Mouse (Mus musculus) brain, embryonic 14.5 days (tissue): ENCODE data around the gene Gm47969. TPM values are rescaled to one million over a fixed set of nuclear protein-coding genes. Genes with fewer than 3 reads are reported as not detected.

Experiments
- DNase-seq: peaks from one replicate; pipeline ENCODE4 v3.0.0-alpha.2; 2011; ENCODE audit warnings: low read depth
- CTCF ChIP-seq: fragments of 200-500 bp; IDR thresholded peaks from 2 replicates; pipeline ENCODE4 v1.5.1; 2012; ENCODE audit warnings: inconsistent platforms, mild to moderate bottlenecking, moderate library complexity, borderline replicate concordance; ENCODE audit not compliant: insufficient read depth, insufficient read length; ENCODE audit errors: extremely low read depth
- POLR2A ChIP-seq: fragments of 200-500 bp; IDR thresholded peaks from 2 replicates; pipeline ENCODE4 v1.6.1; 2012; ENCODE audit warnings: mild to moderate bottlenecking, inconsistent platforms, borderline replicate concordance; ENCODE audit not compliant: poor library complexity, insufficient read depth, insufficient read length, severe bottlenecking; ENCODE audit errors: extremely low read depth
- polyA plus RNA-seq: library from polyadenylated mRNA; depleted of rRNA; stranded (reverse); fragments of >200 nt; gene quantifications from 2 replicates; pipeline ENCODE4 v1.2.3, GENCODE M21; 2012

Gm47969 gene
- polyA plus RNA-seq, 1 experiment = not detected

DNA sequence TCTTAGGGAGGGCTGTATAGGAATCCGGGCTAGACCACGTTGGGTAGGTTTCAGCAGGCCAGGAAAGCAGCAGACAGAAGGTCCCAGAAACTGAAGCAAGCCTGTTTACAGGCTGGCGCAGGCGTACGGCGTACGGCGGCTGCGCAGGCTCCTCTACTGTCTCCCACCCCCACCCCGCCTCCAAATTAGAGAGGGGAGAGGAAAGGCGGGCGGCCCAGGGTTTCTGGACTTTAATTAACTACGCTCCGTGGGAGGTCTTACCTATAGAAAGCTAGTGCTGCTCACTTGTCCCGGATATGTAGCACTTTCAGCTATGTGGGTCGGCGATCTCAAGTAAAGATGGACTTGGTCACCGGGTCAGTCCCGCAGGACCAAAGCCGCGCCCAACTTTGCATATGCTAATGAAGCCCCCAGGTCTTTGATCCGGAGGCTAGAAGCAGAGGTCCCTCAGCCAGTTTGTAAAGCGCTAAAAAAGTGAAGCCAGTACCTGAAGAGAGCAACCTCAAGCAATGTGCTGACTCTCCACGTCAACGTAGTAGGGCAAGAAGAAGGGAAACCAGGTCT, 6.5 kb upstream of the Gm47969 start, which contains the start of gene Slc19a3:
TSS of gene Slc19a3 (minus strand) at position 340 of the 564 bp plus-strand sequence.
- DNase-seq = peak; percentile 84
- TF ChIP-seq CTCF (no peak), POLR2A (no peak)

GRCm38 (mm10) chr1:83039080-83039479, 5.7 kb upstream of the Gm47969 start:
- DNase-seq = no peak

DNA sequence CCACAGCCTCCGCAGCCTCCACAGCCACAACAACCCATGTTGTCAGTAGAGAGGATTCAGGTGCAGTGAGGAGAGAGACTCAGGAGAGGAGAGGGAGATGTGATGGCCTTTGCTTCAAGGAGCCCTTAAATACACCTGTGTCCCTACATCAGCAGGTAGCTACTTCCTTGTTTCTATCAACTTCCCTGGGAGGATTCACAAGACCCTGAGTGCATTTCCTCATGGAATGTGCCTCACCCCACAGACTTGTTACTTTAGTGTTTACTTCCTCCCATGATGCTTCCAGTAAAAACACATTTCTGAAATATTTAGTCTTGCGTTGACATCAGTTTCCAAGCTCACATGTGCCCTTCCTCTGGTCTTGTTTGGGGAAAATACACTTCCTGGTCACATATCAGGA, 2.4 kb upstream of the Gm47969 start, which contains the start of gene Krtap28-10:
TSS of gene Krtap28-10 (minus strand) at position 101 of the 400 bp plus-strand sequence.
- DNase-seq = no peak
- TF ChIP-seq CTCF = no peak
- no peak for TF ChIP-seq POLR2A

More at GRCm38 (mm10) chr1:83039080-83039479, 5.7 kb upstream of the Gm47969 start:
- TF ChIP-seq CTCF = no peak
- no peak for TF ChIP-seq POLR2A

DNA sequence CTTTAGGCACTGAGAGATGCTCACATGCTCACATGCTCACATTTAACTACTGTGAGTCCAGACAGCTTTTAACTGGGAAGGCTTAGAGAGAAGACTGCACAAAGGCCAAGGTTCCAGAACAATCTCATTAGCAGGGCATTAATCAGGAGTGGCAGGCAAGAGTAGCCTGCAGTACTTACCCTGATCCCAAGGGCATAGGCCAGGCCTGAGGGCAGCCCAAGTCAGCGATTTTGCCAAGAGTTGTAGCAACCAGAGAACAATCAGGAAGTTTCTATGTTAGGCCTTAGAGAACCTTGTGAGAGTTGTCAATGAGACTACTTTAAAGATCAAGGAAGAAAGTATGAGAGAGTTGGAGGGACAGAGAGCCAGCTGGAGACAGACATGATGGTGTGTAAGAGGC, 13.7 kb downstream of the Gm47969 start:
- TF ChIP-seq CTCF (no peak), POLR2A (no peak)
- no peak for DNase-seq

GRCm38 (mm10) chr1:83059278-83059677, 14.5 kb downstream of the Gm47969 start, which contains the start of gene A030005K14Rik:
TSS of gene A030005K14Rik (minus strand) at chr1:83059378.
- no peak for DNase-seq
- TF ChIP-seq POLR2A = no peak
- no peak for TF ChIP-seq CTCF

DNA sequence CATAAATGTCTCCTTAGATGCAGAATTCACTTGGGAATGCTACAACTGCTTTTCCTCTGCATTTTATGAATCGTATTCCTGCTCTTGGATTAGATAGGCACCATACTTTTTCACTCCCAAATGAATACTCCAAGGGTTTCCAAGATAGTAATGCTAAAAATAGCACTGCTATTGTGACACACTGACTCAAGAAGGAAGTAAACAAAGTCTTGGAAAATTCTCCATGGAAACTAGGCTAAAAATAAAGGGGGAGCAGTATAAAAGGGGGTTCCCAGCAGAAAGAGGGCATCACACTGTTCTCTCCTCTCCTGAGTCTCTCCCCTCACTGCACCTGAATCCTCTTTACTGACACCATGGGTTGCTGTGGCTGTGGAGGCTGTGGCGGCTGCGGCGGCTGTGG, 15.9 kb downstream of the Gm47969 start, which contains the start of gene Krtap28-13:
TSS of gene Krtap28-13 (plus strand) at position 288 of the 400 bp plus-strand sequence.
- no peak for TF ChIP-seq CTCF
- no peak for TF ChIP-seq POLR2A
- DNase-seq = no peak

GRCm38 (mm10) chr1:83064851-83065250, 20.1 kb downstream of the Gm47969 start:
- peak; percentile 62 for DNase-seq
- no peak for TF ChIP-seq POLR2A
- TF ChIP-seq CTCF = peak; percentile 14; the same call in 1 of the 2 replicates

GRCm38 (mm10) chr1:83066577-83066976, 21.8 kb downstream of the Gm47969 start:
- no peak for TF ChIP-seq CTCF
- no peak for TF ChIP-seq POLR2A

DNA sequence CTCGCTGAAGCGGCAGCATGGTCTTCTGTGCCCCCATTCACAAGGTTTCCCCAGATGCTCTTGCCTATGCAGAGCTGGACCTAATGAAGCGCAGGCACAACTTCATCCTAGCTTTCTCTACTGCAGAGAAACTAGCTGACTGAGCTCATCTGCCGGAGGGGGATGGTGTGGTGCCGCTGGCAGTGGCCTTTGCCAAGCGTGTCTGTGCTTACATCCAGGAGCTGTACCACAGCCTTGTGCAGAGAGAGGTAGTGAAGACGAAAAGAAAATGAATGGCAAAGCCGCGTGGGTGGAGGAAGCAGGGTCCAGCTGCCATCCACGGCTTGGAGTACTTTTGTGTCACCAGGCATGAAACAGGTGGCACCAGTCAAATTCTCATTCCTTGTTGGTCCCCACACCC, 22.5 kb downstream of the Gm47969 start:
- DNase-seq = peak; percentile 5
- TF ChIP-seq POLR2A = no peak
- no peak for TF ChIP-seq CTCF

More at GRCm38 (mm10) chr1:83066577-83066976, 21.8 kb downstream of the Gm47969 start:
- DNase-seq = peak; percentile 4

DNA sequence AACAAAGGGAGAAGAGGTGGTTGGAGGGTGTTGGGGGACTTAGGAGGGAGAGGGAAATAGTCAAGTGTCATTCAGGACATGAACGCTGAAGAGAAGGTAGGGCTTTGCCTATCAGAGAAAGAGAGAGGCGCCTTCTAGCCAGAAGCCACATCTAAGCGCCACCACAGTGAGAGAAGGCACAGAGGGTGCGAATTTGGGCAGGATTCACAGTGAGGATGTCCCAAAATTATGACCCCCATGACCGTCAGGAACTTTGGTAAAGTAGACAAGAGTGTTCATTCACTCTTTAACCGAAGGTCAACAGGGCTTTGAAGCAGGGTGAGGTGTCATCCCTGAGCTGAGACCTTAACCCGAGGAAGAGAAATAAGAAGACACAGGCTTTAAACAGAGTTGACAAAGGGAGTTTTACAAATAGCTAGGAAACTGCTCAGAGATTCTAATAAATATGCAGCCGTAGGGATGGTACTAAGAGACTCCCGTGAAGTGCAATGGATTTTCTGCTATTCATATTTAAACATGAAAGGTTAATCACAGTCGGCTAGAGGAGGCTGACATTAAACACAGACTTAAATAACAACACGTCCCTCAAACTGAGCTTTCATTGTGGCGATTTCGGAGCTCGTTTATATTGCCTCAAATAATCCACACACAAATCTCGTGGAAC, 30.9 kb downstream of the Gm47969 start:
- DNase-seq = no peak
- no peak for TF ChIP-seq POLR2A
- no peak for TF ChIP-seq CTCF

- TF ChIP-seq POLR2A = no peak
- TF ChIP-seq CTCF = peak; percentile 80; the same call in 1 of the 2 replicates
- peak; percentile 88 for DNase-seq
These were observed 31.6 kb downstream of the Gm47969 start for GRCm38 (mm10) chr1:83076190-83076917.
